In the genomic region with DNA sequence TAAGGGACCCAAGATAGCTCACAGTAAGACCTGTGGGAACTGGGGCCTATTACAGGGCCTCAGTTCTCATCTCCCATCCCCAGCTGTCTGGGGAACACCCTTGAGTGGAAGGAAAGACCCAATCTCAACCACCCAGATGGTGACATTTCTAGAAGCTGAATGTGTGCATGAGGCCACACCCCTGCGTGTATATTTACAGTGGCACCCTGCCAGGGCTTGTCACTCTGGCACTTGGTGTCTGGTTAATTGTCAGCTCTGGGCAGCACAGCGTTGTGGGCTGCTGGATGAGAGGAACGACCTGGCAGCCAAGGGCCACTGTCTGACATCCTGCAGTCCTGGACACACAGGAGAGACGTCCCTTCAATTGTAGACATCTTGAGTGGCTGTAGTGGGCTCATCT, we compare ENCODE assay signal across 8 mouse cellular contexts. TPM values are rescaled to one million over a fixed set of nuclear protein-coding genes. Genes with fewer than 3 reads are reported as not detected.
A peak's percentile ranks its signal among the peaks of the same experiment; 100 is the strongest.
DNase-seq lines count a peak whose midpoint lies in the region; ATAC-seq and TF ChIP-seq lines count a peak whose summit lies in the region.

No protein-coding gene starts in this region.

- H3K27me3 ChIP-seq in heart, postnatal 0 days (ENCODE audit: control insufficient read depth, insufficient read depth, low read length): no peaks in the 10 kb centered on the region
- no peaks in the 10 kb centered on the region for H3K27me3 ChIP-seq in liver, embryonic 15.5 days
- no peaks in the 10 kb centered on the region for H3K27me3 ChIP-seq in stomach, embryonic 14.5 days (ENCODE audit: control insufficient read depth, insufficient read depth, low read length)

- ATAC-seq in heart, postnatal 0 days (ENCODE audit: insufficient read depth, low read depth): no peak
- ATAC-seq in liver, embryonic 15.5 days (ENCODE audit: insufficient read depth): peak; percentile 88
- ATAC-seq in stomach, embryonic 14.5 days (ENCODE audit: insufficient number of reproducible peaks, insufficient read depth, low FRiP score, low read depth): peak; percentile 17; the same call in 1 of the 2 replicates

- peak; percentile 94 for DNase-seq in heart, adult 11 months
- no peak for DNase-seq in heart, postnatal 25 days (ENCODE audit: low spot score)
- DNase-seq in adipocyte (ENCODE audit: low spot score): peak; percentile 60
- DNase-seq in heart, postnatal 0 days (ENCODE audit: low spot score): peak; percentile 57
- DNase-seq in embryo, embryonic 11 days: no peak
- no peak for DNase-seq in left cerebral cortex, adult 18-20 months (ENCODE audit: low spot score in 2 of 2)

- H3K4me1 ChIP-seq in heart, postnatal 0 days (ENCODE audit: control insufficient read depth, insufficient read depth): peaks cover 44% of the 10 kb centered on the region
- H3K4me1 ChIP-seq in liver, embryonic 15.5 days (replicated peaks): peaks cover 85% of the 10 kb centered on the region
- H3K4me1 ChIP-seq in stomach, embryonic 14.5 days (ENCODE audit: control insufficient read depth, insufficient read depth, low read length): peaks cover 35% of the 10 kb centered on the region

- H3K9me3 ChIP-seq in heart, postnatal 0 days (replicated peaks; ENCODE audit: control insufficient read depth, low read length): no peaks in the 10 kb centered on the region
- H3K9me3 ChIP-seq in liver, embryonic 15.5 days (replicated peaks): no peaks in the 10 kb centered on the region
- H3K9me3 ChIP-seq in stomach, embryonic 14.5 days (ENCODE audit: control insufficient read depth, low read depth, low read length): no peaks in the 10 kb centered on the region

- no peak overlapping the region for H3K9ac ChIP-seq in heart, postnatal 0 days (replicated peaks; ENCODE audit: low read depth, low read length)
- H3K9ac ChIP-seq in liver, embryonic 15.5 days: peak overlapping the region; percentile 99
- H3K9ac ChIP-seq in stomach, embryonic 14.5 days (replicated peaks; ENCODE audit: low read depth, low read length): no peak overlapping the region

- no peak for TF ChIP-seq CTCF in heart, postnatal 0 days (IDR thresholded peaks at IDR 0.05; ENCODE audit: low read depth)

- H3K27ac ChIP-seq in heart, postnatal 0 days (ENCODE audit: low read depth): peak overlapping the region; percentile 46
- peak overlapping the region; percentile 99 for H3K27ac ChIP-seq in liver, embryonic 15.5 days (replicated peaks)
- no peak overlapping the region for H3K27ac ChIP-seq in stomach, embryonic 14.5 days (ENCODE audit: low read length)

- intact Hi-C loops in heart, postnatal 25 days (cut with DNase I): no loop called here

- H3K4me3 ChIP-seq in heart, postnatal 0 days (ENCODE audit: low read depth, low read length): no peak overlapping the region
- peak overlapping the region; percentile 94 for H3K4me3 ChIP-seq in liver, embryonic 15.5 days (replicated peaks)
- H3K4me3 ChIP-seq in stomach, embryonic 14.5 days (ENCODE audit: low read depth, low read length): no peak overlapping the region

- TF ChIP-seq EP300 in heart, postnatal 0 days (IDR thresholded peaks at IDR 0.05; ENCODE audit: low read depth): no peak

- H3K36me3 ChIP-seq in heart, postnatal 0 days (replicated peaks; ENCODE audit: control insufficient read depth, insufficient read depth, low read length): no peaks in the 10 kb centered on the region
- H3K36me3 ChIP-seq in liver, embryonic 15.5 days (replicated peaks): peaks cover 37% of the 10 kb centered on the region
- H3K36me3 ChIP-seq in stomach, embryonic 14.5 days (ENCODE audit: control insufficient read depth, insufficient read depth, low read length): peaks cover 8% of the 10 kb centered on the region

- no peak overlapping the region for H3K4me2 ChIP-seq in heart, postnatal 0 days (ENCODE audit: low read depth, low read length)
- H3K4me2 ChIP-seq in liver, embryonic 15.5 days: peak overlapping the region; percentile 79
- H3K4me2 ChIP-seq in stomach, embryonic 14.5 days (replicated peaks; ENCODE audit: low read depth, low read length): no peak overlapping the region

- WGBS in heart, postnatal 0 days: 11% methylated on average over 4 of the region's 4 CpGs
- 10% methylated on average over 4 of the region's 4 CpGs for WGBS in liver, embryonic 15.5 days (ENCODE audit: insufficient replicate concordance)
- 54% methylated on average over 4 of the region's 4 CpGs for WGBS in stomach, embryonic 14.5 days

RNA-seq across cellular contexts. Expression of a gene that starts 3.0 kb away (rescaled TPM):
- total RNA-seq in heart, postnatal 25 days (2021): 100 to 1,000 TPM in 1 of 2 experiments, 10 to 100 TPM in 1; 99.3 to 105 TPM
- total RNA-seq in heart, postnatal 0 days (2014; rRNA removed; ENCODE audit: low replicate concordance): 74.5 and 94.6 TPM in 2 replicates
- 150 and 152 TPM in 2 replicates for polyA plus RNA-seq in heart, postnatal 0 days (2015; fragmentation: Nextera tagmentation; extraction: Ambion mirVana)
- polyA plus RNA-seq in liver, embryonic 15.5 days (2015; fragmentation: Nextera tagmentation; extraction: Ambion mirVana): 187 and 195 TPM in 2 replicates
- polyA plus RNA-seq in stomach, embryonic 14.5 days (2014; fragmentation: Nextera tagmentation; extraction: Ambion mirVana): 252 and 259 TPM in 2 replicates
- total RNA-seq in left cerebral cortex, adult 18-20 months (2021): 100 to 1,000 TPM; 259 to 266 TPM

RNA-seq across cellular contexts. Expression of a gene that starts 32.4 kb away (rescaled TPM):
- 10 to 100 TPM; 18.0 to 18.4 TPM for total RNA-seq in heart, postnatal 25 days (2021)
- total RNA-seq in heart, postnatal 0 days (2014; rRNA removed; ENCODE audit: low replicate concordance): 5.8 and 25.5 TPM in 2 replicates
- 2.7 and 5.1 TPM in 2 replicates for polyA plus RNA-seq in heart, postnatal 0 days (2015; fragmentation: Nextera tagmentation; extraction: Ambion mirVana)
- 0.63 TPM in 1 of 2 replicates, not detected in the other for polyA plus RNA-seq in liver, embryonic 15.5 days (2015; fragmentation: Nextera tagmentation; extraction: Ambion mirVana)
- polyA plus RNA-seq in stomach, embryonic 14.5 days (2014; fragmentation: Nextera tagmentation; extraction: Ambion mirVana): 7.9 and 8.1 TPM in 2 replicates
- total RNA-seq in left cerebral cortex, adult 18-20 months (2021): 10 to 100 TPM; 32.2 to 33.5 TPM

RNA-seq across cellular contexts. Expression of a gene that starts 59.8 kb away (rescaled TPM):
- 10 to 100 TPM; 58.0 to 84.2 TPM for total RNA-seq in heart, postnatal 25 days (2021)
- 43.5 and 50.8 TPM in 2 replicates for total RNA-seq in heart, postnatal 0 days (2014; rRNA removed; ENCODE audit: low replicate concordance)
- polyA plus RNA-seq in heart, postnatal 0 days (2015; fragmentation: Nextera tagmentation; extraction: Ambion mirVana): 4.9 and 5.8 TPM in 2 replicates
- polyA plus RNA-seq in liver, embryonic 15.5 days (2015; fragmentation: Nextera tagmentation; extraction: Ambion mirVana): 13.0 and 14.0 TPM in 2 replicates
- polyA plus RNA-seq in stomach, embryonic 14.5 days (2014; fragmentation: Nextera tagmentation; extraction: Ambion mirVana): 1.3 and 2.0 TPM in 2 replicates
- total RNA-seq in left cerebral cortex, adult 18-20 months (2021): 10 to 100 TPM; 15.9 to 17.3 TPM

Comparison
In these comparisons a context has a peak if more than half of its experiments do, and no peak if none do; other contexts are left out.
1. DNase-seq: peak in heart, adult 11 months (single experiment), adipocyte (single experiment) and heart, postnatal 0 days (single experiment); none in heart, postnatal 25 days (single experiment), embryo, embryonic 11 days (single experiment) and left cerebral cortex, adult 18-20 months (0 of 2).